Mouse (Mus musculus): ENCODE results near the gene Rbm39. TPM values are rescaled to one million over a fixed set of nuclear protein-coding genes. Genes with fewer than 3 reads are reported as not detected.
A peak's percentile ranks its signal among the peaks of the same experiment; 100 is the strongest.

Gene Rbm39
- total RNA-seq, 4 experiments from 2014 or later: 107 to 140 (median 123) TPM

DNA sequence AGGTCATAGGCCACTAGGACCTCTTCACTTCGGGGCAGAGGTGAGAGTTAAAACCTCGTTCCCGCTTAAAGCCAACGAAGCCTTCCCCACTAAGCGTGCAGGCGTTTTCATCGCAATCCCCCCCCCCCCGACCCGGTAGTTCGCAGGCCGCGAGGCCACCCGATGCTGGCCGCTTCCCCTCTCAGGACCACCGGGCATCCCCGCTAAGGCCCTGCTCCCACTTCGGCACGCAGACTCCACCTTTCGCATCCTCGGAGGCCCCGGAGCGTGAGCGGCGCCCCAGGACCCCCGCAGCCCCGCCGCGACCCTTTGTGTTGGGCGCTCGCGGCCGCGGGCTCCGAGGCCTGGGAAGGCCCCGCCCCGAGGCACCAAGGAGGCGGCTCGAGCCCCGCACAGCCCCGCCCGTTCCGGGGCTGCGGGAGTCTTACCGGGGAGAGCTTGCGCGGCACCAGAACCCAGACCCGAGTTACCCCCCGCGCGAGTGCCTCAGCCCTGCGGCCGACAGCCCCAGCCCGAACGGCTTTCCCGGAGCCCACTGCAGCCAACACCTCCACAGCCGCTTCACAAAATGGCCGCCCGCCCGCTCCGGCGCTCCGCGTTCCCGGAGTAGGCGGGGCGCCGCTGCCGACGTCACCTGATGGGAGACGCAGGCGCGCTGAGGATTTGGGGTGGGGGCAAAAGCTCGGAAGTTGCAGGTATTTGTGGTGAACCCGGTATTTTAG, 68.5 kb downstream of the Rbm39 start, which contains the start of the genes Cpne1 and Rbm12:
Gene Cpne1, minus strand, starts transcription at position 608 of the 722 bp plus-strand sequence.
Gene Rbm12, minus strand, starts transcription at position 621 of the 722 bp plus-strand sequence.
- peak; percentile 86 for DNase-seq (ENCODE audit: low spot score)

DNA sequence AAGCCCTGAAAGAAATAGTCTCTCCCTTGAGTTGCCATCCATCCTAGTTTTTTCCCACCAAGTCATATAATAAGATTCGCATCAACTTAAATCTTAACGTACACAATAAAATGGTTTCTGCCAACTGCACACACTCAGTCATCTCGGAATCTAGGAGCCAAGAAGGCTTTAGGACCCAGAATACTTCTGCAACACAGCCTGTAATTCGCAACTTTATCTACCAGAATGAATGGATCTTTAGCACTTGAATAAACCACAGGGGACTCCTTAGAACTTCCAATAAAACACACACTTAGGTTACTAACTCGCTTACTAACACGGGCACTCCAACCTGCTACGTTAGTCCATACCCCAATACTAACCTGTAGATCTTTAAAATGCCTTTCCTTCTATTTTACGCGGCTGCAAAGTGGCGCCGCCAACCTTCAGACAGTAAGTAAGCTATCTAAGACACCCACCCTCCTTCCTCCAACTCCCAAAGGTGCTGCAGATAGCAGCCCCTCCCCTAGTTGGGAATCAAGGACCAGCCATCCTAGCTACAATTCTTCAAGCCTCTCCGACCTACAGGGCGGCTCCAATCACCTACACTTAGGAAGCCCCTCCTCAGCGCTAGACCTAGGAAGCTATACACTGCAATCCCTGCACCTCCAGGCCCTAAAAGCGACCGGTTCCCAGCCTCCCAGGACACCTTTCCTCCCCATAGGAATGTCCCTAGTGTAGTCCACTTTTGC, 69.2 kb downstream of the Rbm39 start:
- DNase-seq (ENCODE audit: low spot score): peak; percentile 7

Other genes with a start within 250 kb of the Rbm39 start
- 100 to 1,000 TPM; 275 to 349 (median 295) TPM for gene Uqcc1, start 249.9 kb downstream of the Rbm39 start, total RNA-seq (2022)
- not detected for gene Gm15557, start 239.5 kb downstream of the Rbm39 start, total RNA-seq (2022)
- not detected for gene Gdf5, start 234.9 kb downstream of the Rbm39 start, total RNA-seq (2022)
- gene Cep250, start 223.8 kb downstream of the Rbm39 start, total RNA-seq (2022): 1 to 10 TPM; 4.1 to 8.8 (median 6.0) TPM
- gene 6430550D23Rik, start 172.3 kb downstream of the Rbm39 start, total RNA-seq (2022): 1 to 10 TPM in 1 of 4 experiments, under 1 TPM in 3; 0.14 to 2.0 (median 0.53) TPM
- gene Ergic3, start 172.2 kb downstream of the Rbm39 start, total RNA-seq (2022): 10 to 100 TPM; 58.2 to 67.2 (median 66.3) TPM
- gene Fer1l4, start 127.3 kb downstream of the Rbm39 start, total RNA-seq (2022): not detected
- gene Spag4, start 115.1 kb downstream of the Rbm39 start, total RNA-seq (2022): 1 to 10 TPM in 2 of 4 experiments, under 1 TPM in 2; 0.62 to 2.3 (median 1.1) TPM
- 10 to 100 TPM in 3 of 4 experiments, 1 to 10 TPM in 1; 9.4 to 13.7 (median 11.9) TPM for gene Cpne1, start 68.3 kb downstream of the Rbm39 start, total RNA-seq (2022)
- 10 to 100 TPM in 2 of 4 experiments, 1 to 10 TPM in 2; 8.4 to 20.4 (median 13.6) TPM for gene Rbm12, start 68.3 kb downstream of the Rbm39 start, total RNA-seq (2022)
- gene Gm28036, start 53.1 kb downstream of the Rbm39 start, total RNA-seq (2022): 10 to 100 TPM in 2 of 4 experiments, 1 to 10 TPM in 2; 9.4 to 12.1 (median 10.2) TPM
- 100 to 1,000 TPM; 303 to 403 (median 332) TPM for gene Romo1, start 36.2 kb downstream of the Rbm39 start, total RNA-seq (2022)
- gene Nfs1, start 36.1 kb downstream of the Rbm39 start, total RNA-seq (2022): 100 to 1,000 TPM; 104 to 115 (median 107) TPM
- 10 to 100 TPM; 13.5 to 25.1 (median 19.2) TPM for gene Phf20, start 16.2 kb upstream of the Rbm39 start, total RNA-seq (2022)
- gene Cnbd2, start 132.1 kb upstream of the Rbm39 start, total RNA-seq (2022): 1 to 10 TPM in 1 of 4 experiments, under 1 TPM in 3; 0.60 to 1.1 (median 0.81) TPM
- gene Scand1, start 132.5 kb upstream of the Rbm39 start, total RNA-seq (2022): 10 to 100 TPM; 73.0 to 84.3 (median 79.6) TPM
- 1 to 10 TPM; 6.5 to 9.4 (median 7.6) TPM for gene Epb41l1, start 240.7 kb upstream of the Rbm39 start, total RNA-seq (2022)